Mouse (Mus musculus) gastrocnemius, postnatal 36 days (tissue): Measurements from ENCODE around the gene Fndc1. TPM values are rescaled to one million over a fixed set of nuclear protein-coding genes. Genes with fewer than 3 reads are reported as not detected.

Experiments
- DNase-seq, 2 experiments: peaks; one replicate each; pipeline ENCODE4 v3.0.0; 2022
- intact Hi-C: fragments of 180-260 bp; cut with DNase I; formaldehyde crosslinking; loops from one replicate; pipeline ENCODE4 v1.15.1; 2025
- long read RNA-seq, 2 experiments: library from polyadenylated mRNA; stranded (forward); transcript quantifications; one replicate each; pipeline ENCODE4 v2.0.0; 2021
- total RNA-seq, 2 experiments: library from RNA; stranded (reverse); gene quantifications; 2 replicates each; pipeline ENCODE4 v1.2.3; 2021

The Fndc1 gene
- 10 to 100 TPM; 35.8 to 37.8 TPM for total RNA-seq
- long read RNA-seq, experiment 1, partial matches to known transcripts: 2 of 5 reads
- long read RNA-seq, experiment 1, other reads (novel, unspliced or antisense): 3 of 5 reads
- long read RNA-seq, experiment 2, partial matches to known transcripts: 5 of 5 reads
- long read RNA-seq, experiment 2, other reads (novel, unspliced or antisense): 0 of 5 reads

GRCm38 (mm10) chr17:7826819-7827515 lies at the start of gene Fndc1:
Gene Fndc1 (minus strand): TSS chr17:7827302.
- intact Hi-C loops: no loop called here
- peak; percentile 65 to 73 for DNase-seq

GRCm38 (mm10) chr17:7876541-7876940 lies 49.4 kb upstream of the Fndc1 start:
- intact Hi-C loops: no loop called here
- DNase-seq: no peak

GRCm38 (mm10) chr17:7875941-7876461 lies 48.9 kb upstream of the Fndc1 start:
- peak in 1 of 2 experiments; percentile 26 for DNase-seq
- intact Hi-C loops: no loop called here

- no peak for DNase-seq
- intact Hi-C loops: no loop called here
Measured at GRCm38 (mm10) chr17:7874776-7875531, 47.9 kb upstream of the Fndc1 start.

- intact Hi-C loops: no loop called here
- no peak for DNase-seq
Measured at GRCm38 (mm10) chr17:7873382-7873781, 46.3 kb upstream of the Fndc1 start.

GRCm38 (mm10) chr17:7871800-7872199 lies 44.7 kb upstream of the Fndc1 start:
- no peak for DNase-seq
- intact Hi-C loops: no loop called here

GRCm38 (mm10) chr17:7870862-7871605 lies 43.9 kb upstream of the Fndc1 start:
- DNase-seq: no peak
- intact Hi-C loops: no loop called here

- DNase-seq: no peak
- intact Hi-C loops: loop anchor here (2.0 kb wide), 1 partner anchor 60 kb away; no protein-coding TSS in a partner anchor
Measured at GRCm38 (mm10) chr17:7869114-7869513, 42.0 kb upstream of the Fndc1 start.

GRCm38 (mm10) chr17:7868631-7869030 lies 41.5 kb upstream of the Fndc1 start:
- intact Hi-C loops: loop anchor here (2.0 kb wide), 1 partner anchor 60 kb away; no protein-coding TSS in a partner anchor
- peak; percentile 53 to 58 for DNase-seq

- intact Hi-C loops: no loop called here
- no peak for DNase-seq
Measured at GRCm38 (mm10) chr17:7864740-7865139, 37.6 kb upstream of the Fndc1 start.

GRCm38 (mm10) chr17:7863745-7864144 lies 36.6 kb upstream of the Fndc1 start:
- intact Hi-C loops: no loop called here
- peak; percentile 33 to 49 for DNase-seq

- DNase-seq: no peak
- intact Hi-C loops: no loop called here
Measured at GRCm38 (mm10) chr17:7860845-7861360, 33.8 kb upstream of the Fndc1 start.

- intact Hi-C loops: no loop called here
- DNase-seq: no peak
Measured at GRCm38 (mm10) chr17:7857658-7858057, 30.6 kb upstream of the Fndc1 start.

- intact Hi-C loops: no loop called here
- no peak for DNase-seq
Measured at GRCm38 (mm10) chr17:7855851-7856250, 28.7 kb upstream of the Fndc1 start.

GRCm38 (mm10) chr17:7851979-7852378 lies 24.9 kb upstream of the Fndc1 start:
- intact Hi-C loops: no loop called here
- DNase-seq: no peak

GRCm38 (mm10) chr17:7851527-7851926 lies 24.4 kb upstream of the Fndc1 start:
- no peak for DNase-seq
- intact Hi-C loops: no loop called here

- no peak for DNase-seq
- intact Hi-C loops: no loop called here
Measured at GRCm38 (mm10) chr17:7850246-7850645, 23.1 kb upstream of the Fndc1 start.

- intact Hi-C loops: no loop called here
Measured at GRCm38 (mm10) chr17:7840505-7841290, 13.6 kb upstream of the Fndc1 start.

GRCm38 (mm10) chr17:7827586-7827985 lies 484 bp upstream of the Fndc1 start:
- peak in 1 of 2 experiments; percentile 31 for DNase-seq
- intact Hi-C loops: no loop called here

More at GRCm38 (mm10) chr17:7840505-7841290, 13.6 kb upstream of the Fndc1 start:
- peak; percentile 35 to 49 for DNase-seq
